Mouse (Mus musculus) R1 (cell line): ENCODE measurements around the gene Cd47.

Experiments
- DNase-seq: peaks from one replicate; pipeline ENCODE4 v3.0.0-alpha.2; 2018; ENCODE audit warnings: low read depth, low spot score

Cd47 gene

GRCm38 (mm10) chr16:49907356-49907755, 107.0 kb downstream of the Cd47 start:
- DNase-seq, result peak; percentile 57

DNA sequence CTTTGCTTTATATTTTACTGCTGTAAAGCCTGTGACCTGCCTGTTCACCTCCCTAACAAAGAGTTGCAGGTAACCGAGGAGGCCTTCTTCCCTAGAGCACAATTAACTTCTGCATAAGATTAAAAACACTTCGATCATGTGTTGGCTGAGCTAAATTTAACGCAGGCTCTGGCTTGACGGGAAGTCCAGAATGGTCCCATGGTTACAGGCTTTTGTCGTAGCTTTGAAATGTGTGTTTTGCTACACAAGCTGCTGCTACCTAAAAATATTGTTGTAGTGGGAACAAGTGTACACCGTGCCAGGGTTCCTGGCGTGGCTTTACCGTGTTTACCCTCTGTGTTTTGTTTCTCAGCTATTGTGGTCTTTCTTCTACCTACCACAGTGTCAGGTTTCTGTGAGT, 109.2 kb downstream of the Cd47 start:
- no peak for DNase-seq

DNA sequence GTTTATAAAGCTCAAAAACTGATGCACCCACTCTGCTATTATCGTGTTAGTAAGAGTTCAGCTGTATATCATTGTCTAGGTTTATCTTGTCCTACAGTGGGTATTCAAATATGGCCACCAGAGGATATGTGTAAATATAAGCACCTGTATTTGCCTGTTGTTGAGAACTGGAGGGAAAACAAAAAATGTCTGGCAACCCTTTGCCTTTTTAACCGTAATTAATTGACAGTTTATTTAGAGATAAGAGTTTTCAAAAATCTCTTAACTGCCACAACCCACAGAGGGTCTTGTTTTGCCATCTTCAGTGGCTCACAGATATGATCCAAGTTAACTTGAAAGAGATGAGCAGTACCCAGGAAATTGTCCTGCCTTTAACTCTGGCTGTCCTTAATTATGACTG, 113.8 kb downstream of the Cd47 start:
- DNase-seq, result no peak

DNA sequence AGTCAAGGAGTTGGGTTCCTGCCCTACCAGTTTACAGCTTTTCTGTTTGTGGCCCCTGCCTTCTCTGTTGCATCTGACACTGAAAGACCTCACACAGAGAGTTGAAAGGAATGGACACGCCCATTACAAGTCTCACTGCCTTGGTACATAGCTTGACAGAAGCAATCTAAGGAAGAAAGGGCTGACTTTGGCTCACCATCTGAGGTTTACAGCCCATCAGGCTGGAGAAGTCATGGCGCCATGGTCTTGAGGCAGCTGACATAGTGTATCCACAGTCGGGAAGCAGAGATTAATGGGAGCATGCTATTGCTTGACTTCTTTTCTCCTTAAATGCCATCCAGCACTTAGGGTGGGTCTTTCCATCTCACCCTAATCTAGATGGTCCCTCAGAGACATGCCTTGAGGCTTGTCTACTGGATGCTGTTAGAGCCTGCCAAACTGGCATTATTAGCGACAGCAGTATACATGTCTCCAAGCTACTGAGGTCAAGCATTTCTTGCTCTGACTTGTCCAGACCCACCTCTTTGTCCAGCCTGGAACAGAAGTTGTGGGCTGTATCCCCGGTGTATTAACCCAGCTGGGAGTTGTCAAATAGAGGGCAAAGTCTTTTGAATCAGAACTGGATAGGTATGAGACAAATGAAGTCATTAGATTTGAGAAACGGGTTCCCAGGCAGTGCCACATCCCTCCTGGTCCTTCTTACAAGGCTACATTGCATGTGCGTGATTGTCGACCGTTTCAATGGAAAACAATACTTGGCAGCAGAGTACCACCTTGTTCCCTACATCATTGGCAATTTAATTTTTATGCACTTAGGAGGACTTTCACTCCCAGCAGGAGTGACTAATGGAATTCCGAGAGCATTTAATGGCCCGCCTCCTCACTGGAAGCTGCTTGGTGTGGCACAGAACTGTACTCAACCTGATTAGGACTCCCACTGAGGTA, 115.5 kb downstream of the Cd47 start:
- DNase-seq, result peak; percentile 23

DNA sequence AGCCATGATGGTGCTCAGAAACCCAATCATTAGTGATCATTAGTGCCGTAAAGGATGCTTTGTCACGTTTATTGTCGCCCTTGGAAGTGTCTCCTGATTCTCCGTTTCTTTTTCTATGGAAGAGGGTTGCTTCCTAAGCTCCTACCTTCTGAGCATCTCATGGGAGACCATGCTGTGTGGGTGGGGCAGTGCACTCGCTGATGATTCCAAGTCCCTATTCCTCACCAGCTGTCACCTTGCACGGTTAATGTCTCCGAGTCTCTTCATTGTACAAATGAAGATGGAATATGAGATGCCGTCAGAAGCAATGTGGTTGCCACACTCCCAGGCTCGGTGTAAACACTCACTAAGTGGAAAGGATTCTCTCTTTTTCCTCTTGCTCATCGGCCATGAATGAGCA, 119.9 kb downstream of the Cd47 start:
- no peak for DNase-seq

DNA sequence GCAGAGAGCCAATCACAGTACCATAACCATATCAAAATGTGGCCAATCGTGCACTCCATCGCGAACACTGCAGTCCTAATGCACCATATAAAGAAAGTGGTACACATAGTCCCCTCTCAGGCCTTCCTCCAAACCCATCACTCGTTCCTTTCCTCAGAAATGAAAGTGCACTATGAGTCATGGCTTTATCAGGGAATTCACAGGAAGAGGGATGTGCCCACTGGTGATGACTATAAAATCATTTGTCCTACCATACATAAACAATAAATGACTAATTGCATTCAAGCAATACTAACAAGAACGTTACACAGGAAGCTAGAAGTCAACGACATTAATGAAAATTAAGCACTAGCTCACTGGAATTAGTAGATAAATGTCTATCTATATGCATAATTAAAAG, 121.3 kb downstream of the Cd47 start:
- no peak for DNase-seq

DNA sequence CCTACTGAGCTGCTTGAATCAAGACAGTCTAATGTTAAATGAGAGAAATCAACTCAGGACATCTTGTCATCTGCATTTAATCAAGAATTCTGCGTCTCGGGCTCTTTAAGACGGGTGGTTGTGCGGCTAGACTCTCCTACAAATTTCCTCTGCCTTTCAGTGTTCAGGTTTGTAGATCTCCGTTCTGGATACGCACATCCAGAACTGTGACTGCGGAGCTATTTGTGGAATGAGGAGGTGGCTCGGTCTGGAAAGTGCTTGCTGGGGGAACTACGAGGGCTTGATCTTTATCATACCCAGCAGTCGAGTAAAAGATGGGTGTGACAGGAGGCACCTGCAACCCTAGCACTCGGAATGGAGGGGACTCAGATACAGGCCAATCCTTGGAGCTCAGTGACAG, 121.8 kb downstream of the Cd47 start:
- DNase-seq, result no peak

DNA sequence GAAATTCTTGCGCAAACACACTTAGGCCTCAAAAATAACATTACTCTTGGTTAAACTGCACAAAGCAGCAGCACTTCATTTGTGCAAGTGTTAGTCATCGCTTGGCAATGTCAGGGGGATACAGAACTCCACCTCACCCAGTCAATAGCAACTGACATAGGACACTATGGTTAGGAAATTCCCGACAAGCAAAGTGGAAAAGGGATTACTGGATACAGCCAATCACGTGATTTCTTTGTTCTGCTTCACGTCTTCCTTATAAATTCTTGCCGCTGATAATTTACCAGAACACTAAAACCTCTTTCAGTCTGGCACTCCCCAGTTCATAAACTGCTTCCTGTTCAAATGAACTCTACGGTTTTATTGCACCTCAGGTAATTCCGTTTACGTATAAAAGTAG, 123.4 kb downstream of the Cd47 start:
- no peak for DNase-seq

GRCm38 (mm10) chr16:49924941-49925340, 124.6 kb downstream of the Cd47 start:
- DNase-seq, result no peak

GRCm38 (mm10) chr16:49933274-49933673, 132.9 kb downstream of the Cd47 start:
- no peak for DNase-seq

DNA sequence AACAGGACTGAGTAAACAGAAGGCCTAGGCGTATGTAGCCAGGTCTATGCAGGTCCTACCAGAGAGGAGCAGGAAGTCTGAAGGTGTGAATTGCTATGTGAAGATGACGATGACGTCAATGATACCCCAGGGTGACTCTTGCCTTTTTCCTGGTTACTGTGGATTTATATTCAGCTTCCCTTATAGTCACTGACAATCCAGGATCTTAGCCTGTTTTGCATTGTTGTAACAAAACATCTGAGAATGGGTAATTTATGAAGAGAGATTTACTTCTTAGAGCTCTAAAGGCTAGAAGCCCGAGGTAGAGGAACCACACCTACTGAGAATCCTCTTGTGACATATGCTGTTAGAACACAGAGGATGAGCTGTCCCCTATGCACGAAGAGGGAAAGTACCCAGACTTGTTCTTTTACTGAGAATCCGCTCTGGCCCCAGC, 135.7 kb downstream of the Cd47 start:
- DNase-seq, result no peak

DNA sequence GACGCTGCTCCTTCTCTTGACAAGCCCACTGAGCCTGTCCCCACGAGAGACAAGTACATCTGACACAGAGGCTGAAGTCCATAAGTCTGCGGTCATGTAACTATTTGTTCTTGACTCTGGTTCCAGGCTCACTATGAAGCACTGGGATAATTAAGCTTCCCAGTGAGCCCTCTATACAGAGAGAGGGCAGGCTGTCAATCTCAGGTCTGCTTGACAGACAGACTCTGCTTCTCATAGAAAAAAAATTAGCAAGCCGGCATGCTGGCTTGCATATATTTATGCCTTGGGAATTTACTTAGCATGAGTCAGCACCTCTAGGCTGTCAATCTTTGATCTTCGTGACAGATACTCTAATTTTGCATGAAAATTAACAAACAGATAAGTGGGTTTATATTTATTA, 136.5 kb downstream of the Cd47 start:
- DNase-seq, result no peak

- DNase-seq, result no peak
Observed at GRCm38 (mm10) chr16:49937218-49938165, 137.2 kb downstream of the Cd47 start.

DNA sequence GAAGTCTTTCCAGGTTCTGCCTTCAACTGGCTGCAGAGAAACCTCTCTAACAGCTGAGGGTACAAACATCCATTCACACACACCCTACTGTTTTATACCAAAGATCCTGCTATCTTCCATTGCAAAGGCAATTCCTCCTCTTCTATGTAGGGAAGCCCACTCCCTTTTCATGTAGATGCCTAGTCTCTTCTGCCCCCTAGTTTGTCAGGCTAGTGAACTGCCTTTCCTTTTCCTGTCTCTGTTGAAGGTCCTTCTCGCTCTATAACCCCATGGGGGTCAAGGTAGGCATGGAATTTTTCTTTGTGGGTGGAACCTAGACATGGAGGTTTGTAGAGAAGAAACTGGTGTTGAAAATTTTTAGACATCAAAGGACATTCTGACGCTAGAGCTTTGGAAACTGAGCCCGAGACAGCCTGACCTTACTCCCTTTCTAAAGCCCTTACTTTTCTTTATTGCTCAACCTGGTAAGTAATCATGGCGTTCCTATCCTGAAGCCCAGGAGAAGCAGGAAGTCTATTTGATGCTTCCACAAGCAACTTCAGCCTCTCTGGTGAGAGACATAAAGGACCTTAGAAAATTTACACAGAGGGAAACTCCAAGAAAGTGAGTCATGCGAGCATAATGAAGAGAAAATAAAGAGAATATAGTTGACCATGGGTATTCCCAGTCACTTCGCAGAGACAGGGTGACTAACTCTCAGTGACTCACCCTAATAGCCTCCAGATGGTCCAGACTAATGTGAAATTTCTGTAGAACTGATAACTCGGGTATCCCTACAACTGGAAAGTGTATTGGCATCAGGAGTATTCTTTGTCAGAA, 138.4 kb downstream of the Cd47 start:
- DNase-seq, result no peak

- no peak for DNase-seq
Observed at GRCm38 (mm10) chr16:49939376-49939775, 139.0 kb downstream of the Cd47 start.

DNA sequence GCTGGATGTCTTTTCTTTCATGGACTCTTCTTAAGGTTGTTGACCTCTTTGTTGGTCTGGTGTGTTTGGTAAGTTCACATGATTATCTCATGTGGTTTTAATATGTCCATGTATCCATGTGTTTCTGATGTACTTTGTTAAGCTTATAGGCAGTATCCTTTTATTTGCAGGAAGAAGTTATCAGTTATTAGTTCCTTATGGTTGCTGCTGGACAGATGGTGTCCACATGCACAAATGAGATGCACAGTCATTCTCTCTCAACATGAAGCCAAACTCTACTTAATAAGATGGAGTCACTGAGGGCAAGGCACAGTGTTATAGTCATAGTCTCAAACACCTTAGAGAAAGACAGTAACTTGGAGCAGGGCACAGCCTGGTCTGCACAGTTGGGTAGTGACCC, 140.1 kb downstream of the Cd47 start:
- no peak for DNase-seq

- no peak for DNase-seq
Observed at GRCm38 (mm10) chr16:49941031-49941430, 140.7 kb downstream of the Cd47 start.

DNA sequence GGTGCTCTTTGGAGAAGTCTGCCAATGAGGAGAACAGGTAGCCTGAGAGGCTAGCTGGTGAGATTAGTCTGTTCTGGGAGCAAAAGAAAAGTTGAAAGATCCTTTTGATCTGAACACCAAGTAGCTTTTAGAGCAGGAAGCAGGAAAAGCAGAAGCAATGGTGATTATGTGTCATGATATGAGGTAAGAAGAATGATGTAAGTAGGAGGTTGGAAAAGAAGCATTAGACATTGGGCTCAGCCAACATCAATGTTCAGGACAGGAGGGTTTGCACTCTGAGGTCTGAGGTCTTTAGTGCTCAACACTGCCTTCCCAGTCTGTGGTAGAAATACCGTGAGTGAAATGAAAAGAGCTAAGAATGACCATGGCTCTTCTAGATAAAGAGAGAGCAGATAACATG, 143.4 kb downstream of the Cd47 start:
- no peak for DNase-seq

DNA sequence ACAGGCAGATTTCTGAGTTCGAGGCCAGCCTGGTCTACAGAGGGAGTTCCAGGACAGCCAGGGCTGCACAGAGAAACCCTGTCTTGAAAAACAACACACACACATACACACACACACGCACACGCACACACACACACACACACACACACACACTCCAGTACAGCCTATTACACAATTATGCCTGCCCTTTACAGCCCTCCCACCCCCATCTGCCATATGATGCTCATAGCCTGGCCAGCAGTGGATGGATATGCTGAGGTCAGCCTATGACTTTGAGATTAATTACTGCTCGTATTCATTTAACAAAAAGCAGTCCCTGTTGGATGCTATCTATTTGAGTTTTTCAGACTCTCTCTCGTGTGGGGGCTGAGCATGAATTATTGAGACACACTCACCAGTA, 144.8 kb downstream of the Cd47 start:
- no peak for DNase-seq

DNA sequence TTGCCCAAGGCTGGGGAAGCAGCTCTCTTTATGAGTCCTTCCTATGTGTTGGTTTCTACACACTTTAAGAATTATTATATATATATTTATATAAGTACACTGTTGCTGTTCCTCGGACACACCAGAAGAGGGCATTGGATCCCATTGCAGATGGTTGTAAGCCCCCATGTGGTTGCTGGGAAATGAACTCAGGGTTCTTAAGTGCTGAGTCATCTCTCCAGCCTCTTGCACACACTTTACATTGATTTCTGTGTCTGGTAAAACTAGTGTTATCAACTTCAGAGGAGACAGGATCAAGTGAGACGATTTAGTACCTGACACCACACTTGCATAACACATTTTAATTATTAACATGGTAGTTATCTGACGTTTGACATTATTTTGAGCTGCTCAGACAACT, 146.7 kb downstream of the Cd47 start:
- no peak for DNase-seq

- DNase-seq, result no peak
Observed at GRCm38 (mm10) chr16:49947610-49948009, 147.3 kb downstream of the Cd47 start.

DNA sequence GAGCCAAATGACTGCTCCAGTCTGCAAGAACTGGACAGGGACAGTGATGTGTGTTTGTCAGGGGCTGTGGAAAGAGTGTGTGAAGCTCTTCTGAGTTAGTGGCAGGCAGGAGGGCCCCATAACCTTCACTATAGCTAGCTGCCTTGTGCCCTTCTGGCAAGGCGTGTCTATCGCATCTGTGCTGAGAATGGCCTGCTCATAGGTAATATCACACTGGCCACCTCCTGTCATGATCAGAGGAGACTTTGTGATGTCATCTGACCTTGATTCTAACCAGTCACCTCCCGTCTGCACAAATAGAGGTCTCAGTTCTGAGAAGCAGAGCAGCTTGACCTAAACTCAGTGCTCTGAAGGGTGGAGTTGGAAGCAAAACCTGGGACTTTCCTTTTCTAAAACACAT, 148.0 kb downstream of the Cd47 start:
- DNase-seq, result peak; percentile 29
